Mouse (Mus musculus) midbrain, embryonic 14.5 days (tissue): Measurements from ENCODE around the gene Gm9821. TPM values are rescaled to one million over a fixed set of nuclear protein-coding genes. Genes with fewer than 3 reads are reported as not detected.

Experiments
- ATAC-seq: fragments of 200-750 bp; cut with Nextera tagmentation; 2 replicates; pipeline ENCODE4 v1.8.0; 2017; ENCODE audit warnings: moderate number of reproducible peaks, moderate library complexity; ENCODE audit not compliant: low FRiP score, low TSS enrichment
- DNase-seq: peaks from one replicate; pipeline ENCODE4 v3.0.0-alpha.2; 2015
- H3K27ac ChIP-seq: fragments of 300-500 bp; sonication (generic); replicated peaks from 2 replicates; pipeline ENCODE4 v1.5.1; 2014; ENCODE audit warnings: mild to moderate bottlenecking, low read depth, low read length, moderate library complexity
- H3K27me3 ChIP-seq: fragments of 300-500 bp; sonication (generic); 2 replicates; pipeline ENCODE4 v1.6.1; 2014; ENCODE audit warnings: low read length, control low read depth, mixed read lengths; ENCODE audit not compliant: control insufficient read depth, insufficient read depth
- H3K36me3 ChIP-seq: fragments of 300-500 bp; sonication (generic); 2 replicates; pipeline ENCODE4 v1.6.1; 2014; ENCODE audit warnings: low read length, control low read depth; ENCODE audit not compliant: control insufficient read depth, insufficient read depth
- H3K4me1 ChIP-seq: fragments of 300-500 bp; sonication (generic); 2 replicates; pipeline ENCODE4 v1.6.1; 2014; ENCODE audit warnings: mild to moderate bottlenecking, antibody characterized with exemption, low read length, control low read depth; ENCODE audit not compliant: control insufficient read depth, insufficient read depth
- H3K4me2 ChIP-seq: fragments of 300-500 bp; sonication (generic); 2 replicates; pipeline ENCODE4 v1.6.1; 2014; ENCODE audit warnings: mild to moderate bottlenecking, low read length, moderate library complexity
- H3K4me3 ChIP-seq: fragments of 300-500 bp; sonication (generic); replicated peaks from 2 replicates; pipeline ENCODE4 v1.5.1; 2014; ENCODE audit warnings: low read depth, low read length
- H3K9ac ChIP-seq: fragments of 300-500 bp; sonication (generic); replicated peaks from 2 replicates; pipeline ENCODE4 v1.6.1; 2014; ENCODE audit warnings: mild to moderate bottlenecking, low read length, moderate library complexity
- H3K9me3 ChIP-seq: fragments of 300-500 bp; sonication (generic); 2 replicates; pipeline ENCODE4 v1.6.1; 2016; ENCODE audit warnings: low read length, control low read depth, mixed read lengths; ENCODE audit not compliant: control insufficient read depth
- WGBS: fragments of 180-500 bp; shearing (Covaris S2); extraction: QIAGEN DNeasy Blood & Tissue Kit; methylation state at CpG from one replicate; pipeline ENCODE4 v1.1.7; 2014; 5-methylcytosine and 5-hydroxymethylcytosine counted together
- polyA plus RNA-seq: library from polyadenylated mRNA; unstranded; fragments of >200 nt; fragmentation: Nextera tagmentation; extraction: Ambion mirVana; gene quantifications from 2 replicates; pipeline ENCODE4 v1.2.1, GENCODE M21; 2014

Gm9821 gene
- polyA plus RNA-seq, 1 experiment from 2014 or later = 0.14 TPM

GRCm38 (mm10) chr2:91965417-91965816 is 19.9 kb downstream of the Gm9821 start:
- Histone ChIP-seq H3K4me2 (peak overlapping the region; percentile 2; the same call in 1 of the 2 replicates), H3K9ac (no peak overlapping the region), H3K36me3 (no peaks in the 10 kb centered on the region), H3K27ac (no peak overlapping the region), H3K27me3 (no peaks in the 10 kb centered on the region), H3K9me3 (no peaks in the 10 kb centered on the region), H3K4me3 (no peak overlapping the region), H3K4me1 (peaks cover 13% of the 10 kb centered on the region)
- 23% methylated on average over 20 of the region's 20 CpGs for WGBS
- DNase-seq (no peak), ATAC-seq (no peak)

GRCm38 (mm10) chr2:91966367-91966766 is 20.9 kb downstream of the Gm9821 start:
- ATAC-seq (no peak), DNase-seq (no peak)
- Histone ChIP-seq H3K27me3 (no peaks in the 10 kb centered on the region), H3K4me3 (no peak overlapping the region), H3K36me3 (no peaks in the 10 kb centered on the region), H3K4me2 (no peak overlapping the region), H3K27ac (no peak overlapping the region), H3K4me1 (peaks cover 18% of the 10 kb centered on the region), H3K9me3 (no peaks in the 10 kb centered on the region), H3K9ac (no peak overlapping the region)
- 86% methylated on average over 5 of the region's 5 CpGs for WGBS

GRCm38 (mm10) chr2:91967962-91968361 is 22.5 kb downstream of the Gm9821 start:
- Histone ChIP-seq H3K9me3 (no peaks in the 10 kb centered on the region), H3K4me2 (no peak overlapping the region), H3K27ac (no peak overlapping the region), H3K4me1 (peaks cover 17% of the 10 kb centered on the region), H3K27me3 (no peaks in the 10 kb centered on the region), H3K36me3 (no peaks in the 10 kb centered on the region), H3K4me3 (no peak overlapping the region), H3K9ac (no peak overlapping the region)
- WGBS = 73% methylated on average over 11 of the region's 11 CpGs
- ATAC-seq (no peak), DNase-seq (no peak)

GRCm38 (mm10) chr2:91971231-91972097 is 26.0 kb downstream of the Gm9821 start:
- Histone ChIP-seq H3K4me1 (peaks cover 25% of the 10 kb centered on the region), H3K27ac (peak overlapping the region; percentile 49; the same call in 1 of the 2 replicates), H3K9ac (peak overlapping the region; percentile 26), H3K36me3 (no peaks in the 10 kb centered on the region), H3K27me3 (peaks cover 29% of the 10 kb centered on the region), H3K4me2 (peak overlapping the region; percentile 41), H3K4me3 (no peak overlapping the region), H3K9me3 (no peaks in the 10 kb centered on the region)
- DNase-seq = peak; percentile 61
- 13% methylated on average over 21 of the region's 21 CpGs for WGBS
- peak; percentile 49; the same call in 1 of the 2 replicates for ATAC-seq

- no peak for DNase-seq
- H3K27ac ChIP-seq = 0 out of 2 replicates have a peak overlapping the region, but pooled peaks have one; percentile 49
- H3K9me3 ChIP-seq = no peaks in the 10 kb centered on the region
- H3K27me3 ChIP-seq = peaks cover 35% of the 10 kb centered on the region
- 38% methylated on average over 13 of the region's 13 CpGs for WGBS
- H3K4me2 ChIP-seq = no peak overlapping the region
- no peaks in the 10 kb centered on the region for H3K36me3 ChIP-seq
- no peak overlapping the region for H3K4me3 ChIP-seq
- no peak overlapping the region; the same call in 1 of the 2 replicates for H3K9ac ChIP-seq
- H3K4me1 ChIP-seq = peaks cover 25% of the 10 kb centered on the region
- no peak for ATAC-seq
These were observed 26.6 kb downstream of the Gm9821 start for GRCm38 (mm10) chr2:91972121-91972566.

- H3K36me3 ChIP-seq = no peaks in the 10 kb centered on the region
- no peak overlapping the region for H3K9ac ChIP-seq
- H3K9me3 ChIP-seq = no peaks in the 10 kb centered on the region
- no peak overlapping the region for H3K4me3 ChIP-seq
- peaks cover 28% of the 10 kb centered on the region for H3K4me1 ChIP-seq
- no peak overlapping the region for H3K27ac ChIP-seq
- H3K4me2 ChIP-seq = no peak overlapping the region
- ATAC-seq (no peak), DNase-seq (no peak)
- H3K27me3 ChIP-seq = peaks cover 36% of the 10 kb centered on the region
- WGBS = 20% methylated on average over 7 of the region's 7 CpGs
These were observed 28.1 kb downstream of the Gm9821 start for GRCm38 (mm10) chr2:91973416-91974135.

GRCm38 (mm10) chr2:91975581-91976541 is 30.4 kb downstream of the Gm9821 start, which contains the start of gene Dgkz:
TSS of gene Dgkz (minus strand) at chr2:91975864.
- H3K27ac ChIP-seq = no peak within 1 kb of the TSS
- peak within 1 kb of the TSS; percentile 42 for H3K4me3 ChIP-seq
- peaks cover 36% of the 10 kb centered on the region for H3K27me3 ChIP-seq
- no peaks in the 10 kb centered on the region for H3K9me3 ChIP-seq
- H3K36me3 ChIP-seq = no peaks in the 10 kb centered on the region
- H3K9ac ChIP-seq = peak within 1 kb of the TSS; percentile 48
- ATAC-seq = peak; percentile 49; the same call in 1 of the 2 replicates
- H3K4me1 ChIP-seq = peaks cover 36% of the 10 kb centered on the region
- DNase-seq = peak; percentile 53
- WGBS = under 1% methylated on average over 76 of the region's 79 CpGs
- peak within 1 kb of the TSS; percentile 62 for H3K4me2 ChIP-seq

- Histone ChIP-seq H3K9me3 (no peaks in the 10 kb centered on the region), H3K9ac (no peak overlapping the region), H3K27ac (no peak overlapping the region), H3K36me3 (no peaks in the 10 kb centered on the region), H3K4me2 (no peak overlapping the region), H3K4me1 (peaks cover 19% of the 10 kb centered on the region), H3K4me3 (no peak overlapping the region), H3K27me3 (peaks cover 36% of the 10 kb centered on the region)
- 83% methylated on average over 4 of the region's 4 CpGs for WGBS
- DNase-seq (no peak), ATAC-seq (no peak)
These were observed 32.5 kb downstream of the Gm9821 start for GRCm38 (mm10) chr2:91977960-91978359.
